In genomic region chr13:43555321-43555720, GRCm38 (mm10) we compare ENCODE assay signal across 18 mouse cellular contexts.
"Had no signal": no experiment of that assay in that cellular context is flagged by ENCODE, and none has a peak within 500 bp of the region (broad histone marks: within the 10 kb centered on the region; RNA-seq: fewer than 3 reads in every experiment).

No protein-coding gene starts in this region.

- H3K27ac ChIP-seq: kidney, postnatal 0 days; limb, embryonic 12.5 days; limb, embryonic 15.5 days; liver, embryonic 14.5 days; midbrain, embryonic 12.5 days; neural tube, embryonic 13.5 days; stomach, embryonic 15.5 days had no signal

- ATAC-seq: intestine, postnatal 0 days; liver, postnatal 0 days; lung, postnatal 0 days; midbrain, embryonic 16.5 days had no signal

- H3K27me3 ChIP-seq: limb, embryonic 12.5 days; limb, embryonic 15.5 days; neural tube, embryonic 13.5 days; stomach, embryonic 15.5 days had no signal

- H3K9ac ChIP-seq: limb, embryonic 12.5 days; limb, embryonic 15.5 days; liver, embryonic 14.5 days; liver, postnatal 0 days; lung, embryonic 14.5 days; midbrain, embryonic 12.5 days; neural tube, embryonic 13.5 days; stomach, embryonic 15.5 days had no signal

- H3K4me3 ChIP-seq: limb, embryonic 12.5 days; limb, embryonic 15.5 days; midbrain, embryonic 12.5 days; myocyte; neural tube, embryonic 13.5 days; stomach, embryonic 15.5 days had no signal

- DNase-seq: kidney, adult 2 months; kidney, postnatal 25 days; left cerebral cortex, postnatal 4 days; liver, postnatal 0 days; lung, embryonic 14.5 days; retina, postnatal 1 day; right cerebral cortex, postnatal 25 days had no signal
